Mouse (Mus musculus) thymus, adult 2 months (tissue): ENCODE results near the gene Hand1.

Source experiments
- CTCF ChIP-seq: fragments of 200-500 bp; IDR thresholded peaks from 2 replicates; pipeline ENCODE4 v1.5.1; 2012; ENCODE audit warnings: mild to moderate bottlenecking, control low read depth, low read length, moderate library complexity, borderline replicate concordance; ENCODE audit not compliant: control insufficient read depth, poor library complexity, insufficient read depth; ENCODE audit errors: extremely low read depth
- POLR2A ChIP-seq: fragments of 200-500 bp; IDR thresholded peaks from 2 replicates; pipeline ENCODE4 v1.6.1; 2012; ENCODE audit warnings: mild to moderate bottlenecking, low read length, control low read depth, moderate library complexity; ENCODE audit not compliant: control insufficient read depth, poor library complexity, insufficient read depth; ENCODE audit errors: extremely low read depth

GRCm38 (mm10) chr11:57809732-57810098, 22.9 kb downstream of the Hand1 start:
- TF ChIP-seq CTCF (no peak), POLR2A (no peak)
